Mouse (Mus musculus) urinary bladder, postnatal 4 days (tissue): ENCODE measurements around the gene BC035044.
A peak's percentile ranks its signal among the peaks of the same experiment; 100 is the strongest.
"Not testable (repeated sequence)": the region's sequence is repeated elsewhere in the genome, so short reads cannot be mapped to it uniquely, and the experiment has no call there.

Source experiments
- DNase-seq, 2 experiments: peaks; one replicate each; pipeline ENCODE4 v3.0.0; 2021 to 2022; ENCODE audit warnings: low spot score in 2 of 2

The BC035044 gene

DNA sequence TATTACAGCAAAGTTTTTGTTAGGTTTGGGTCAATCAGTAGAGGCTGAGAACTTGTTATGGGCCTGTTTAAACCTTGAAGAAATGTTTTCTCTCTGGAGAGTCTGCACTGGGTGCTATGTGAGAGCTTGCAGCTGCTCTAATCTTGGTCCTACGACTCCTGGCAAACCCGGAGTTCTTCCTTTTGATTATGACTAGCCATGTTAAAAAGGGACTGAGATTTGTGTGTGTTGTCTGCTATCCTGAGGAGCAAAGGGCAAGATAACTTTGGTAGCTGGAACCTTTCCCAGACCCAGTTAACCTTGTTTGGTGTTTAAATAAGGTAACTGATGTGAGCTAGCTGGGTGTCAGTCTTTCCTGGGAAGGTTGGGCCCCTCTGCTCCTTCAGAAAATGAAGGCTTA, 40.3 kb downstream of the BC035044 start:
- DNase-seq: no peak

GRCm38 (mm10) chr6:128849902-128850301, 41.0 kb downstream of the BC035044 start:
- DNase-seq: no peak

- no peak for DNase-seq
These were observed 43.5 kb downstream of the BC035044 start for GRCm38 (mm10) chr6:128847401-128847800.

DNA sequence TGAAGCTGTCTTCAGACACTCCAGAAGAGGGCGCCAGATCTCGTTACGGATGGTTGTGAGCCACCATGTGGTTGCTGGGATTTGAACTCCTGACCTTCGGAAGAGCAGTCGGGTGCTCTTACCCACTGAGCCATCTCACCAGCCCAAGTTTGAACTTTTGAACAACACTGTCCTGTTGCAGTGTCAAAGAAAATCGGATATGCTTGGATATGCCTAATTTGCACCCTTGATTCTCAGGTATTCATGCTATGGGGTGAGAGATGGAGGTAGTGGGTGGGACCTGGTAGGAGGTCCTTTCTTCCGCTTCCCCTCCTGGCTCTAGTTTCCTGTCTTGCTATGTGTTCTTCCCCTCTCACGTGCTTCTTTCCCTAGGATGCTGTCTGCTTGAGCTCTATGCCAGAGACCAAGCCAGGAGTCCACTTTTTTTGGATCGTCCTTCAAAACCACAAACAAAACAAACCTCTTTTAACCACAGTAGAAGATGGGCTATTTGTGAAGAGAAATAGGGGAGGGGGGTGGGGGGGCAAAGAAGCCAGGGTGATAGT, 44.9 kb downstream of the BC035044 start:
- no peak for DNase-seq

DNA sequence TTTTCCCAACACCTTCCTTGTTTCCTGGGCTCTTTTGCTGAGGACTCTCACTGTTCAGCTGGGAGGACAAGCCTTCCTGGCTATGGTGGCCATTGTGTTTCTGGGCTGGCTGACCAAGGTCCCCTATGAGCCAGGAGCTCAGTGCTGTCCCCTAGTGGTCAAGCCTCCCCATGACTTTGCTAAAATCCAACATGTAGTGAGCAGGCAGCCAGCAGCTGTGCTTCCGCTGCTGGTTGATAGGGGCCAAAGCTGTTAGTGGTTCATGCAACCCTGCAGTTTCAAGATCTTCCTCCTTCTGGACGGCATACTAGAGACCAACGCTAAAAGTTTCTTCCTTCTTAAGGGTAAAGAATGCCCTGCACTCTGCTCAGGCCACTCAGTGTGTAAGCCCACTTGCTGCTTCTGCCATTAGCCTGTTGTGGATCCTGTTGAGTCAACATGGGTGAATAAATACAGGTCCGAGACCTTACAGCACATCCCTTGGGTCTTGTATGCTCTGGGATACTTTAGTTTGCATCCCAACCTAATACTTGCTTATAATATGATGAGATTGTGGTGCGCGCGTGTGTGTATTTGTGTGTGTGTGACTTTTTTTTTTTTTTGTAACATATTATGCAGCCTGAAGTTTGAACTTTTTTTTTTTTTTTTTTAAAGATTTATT, 45.5 kb downstream of the BC035044 start:
- peak; percentile 78 to 89 for DNase-seq

DNA sequence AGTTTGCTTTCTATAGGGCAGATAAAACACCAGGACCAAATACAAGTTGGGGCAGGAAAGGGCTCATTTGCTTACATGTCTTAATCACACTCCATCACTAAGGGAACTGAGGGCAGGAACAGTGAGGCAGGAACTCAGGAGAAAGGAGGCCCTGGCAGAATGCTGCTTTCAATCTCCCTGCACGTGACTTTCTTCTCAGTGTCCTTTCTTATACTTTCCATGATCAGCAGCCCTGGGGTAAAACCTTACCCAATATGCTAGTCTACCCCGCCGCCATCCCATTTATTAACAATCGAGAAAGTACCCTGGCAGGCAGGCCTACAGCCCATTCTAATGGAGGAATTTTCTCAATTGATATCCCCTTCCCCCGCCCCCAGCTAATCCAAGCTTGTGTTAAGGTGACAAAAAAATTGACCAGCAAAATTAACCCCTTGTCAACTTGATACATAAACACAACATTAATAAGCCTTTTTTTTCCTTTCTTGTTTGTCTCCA, 46.3 kb downstream of the BC035044 start:
- DNase-seq: no peak

GRCm38 (mm10) chr6:128844131-128844530, 46.8 kb downstream of the BC035044 start:
- no peak for DNase-seq

DNA sequence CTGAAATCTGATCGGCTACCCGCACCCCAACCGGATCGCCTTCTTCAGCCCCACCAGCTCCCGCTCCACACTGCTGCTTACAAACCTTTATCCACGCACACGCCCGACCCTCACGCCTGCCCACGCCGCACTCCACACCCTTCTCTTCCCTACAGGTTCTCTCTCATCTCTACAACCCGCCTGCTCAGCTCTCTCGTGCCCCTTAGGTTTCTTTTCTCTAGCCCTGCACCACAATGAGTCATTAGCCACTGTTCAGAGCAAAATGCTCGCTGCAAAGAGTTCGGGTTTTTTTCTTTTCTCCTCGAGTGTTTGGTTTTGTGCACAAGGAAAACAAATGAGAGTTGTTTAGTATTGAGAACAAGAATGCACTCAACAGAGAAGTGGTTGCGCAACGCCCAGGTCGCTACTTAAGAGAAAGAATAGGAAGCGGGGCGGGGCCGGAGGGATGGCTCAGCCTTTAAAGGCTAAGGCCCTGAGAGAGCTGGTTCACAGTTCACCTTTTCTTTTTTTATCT, 47.4 kb downstream of the BC035044 start:
- DNase-seq: peak in 1 of 2 experiments; percentile 74

DNA sequence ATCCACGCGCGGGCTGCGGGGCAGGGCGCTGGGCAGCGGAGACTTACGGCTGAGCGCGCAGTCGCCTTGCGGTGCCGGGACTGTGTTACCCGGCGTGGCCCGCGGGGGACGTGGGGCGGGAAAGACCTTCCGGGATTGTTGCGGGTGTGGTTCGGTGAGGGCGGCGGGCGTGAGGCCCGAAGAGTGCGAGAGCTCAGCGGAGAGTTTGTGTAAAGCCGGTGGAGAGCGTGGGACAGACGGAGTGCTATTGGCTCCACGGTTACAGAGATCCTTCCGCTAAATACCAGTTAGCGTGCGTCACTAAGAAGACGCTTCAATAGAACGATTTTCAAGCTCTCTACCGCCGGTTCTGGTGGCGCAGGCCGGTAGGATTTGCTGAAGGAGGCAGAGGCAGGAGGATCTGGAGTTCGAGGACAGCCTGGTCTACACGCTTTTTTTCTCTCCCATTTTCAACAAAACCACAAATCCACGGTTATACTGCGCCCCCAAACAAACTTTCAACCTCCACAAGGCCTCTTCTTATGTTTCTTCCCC, 47.9 kb downstream of the BC035044 start:
- peak; percentile 87 to 89 for DNase-seq

DNA sequence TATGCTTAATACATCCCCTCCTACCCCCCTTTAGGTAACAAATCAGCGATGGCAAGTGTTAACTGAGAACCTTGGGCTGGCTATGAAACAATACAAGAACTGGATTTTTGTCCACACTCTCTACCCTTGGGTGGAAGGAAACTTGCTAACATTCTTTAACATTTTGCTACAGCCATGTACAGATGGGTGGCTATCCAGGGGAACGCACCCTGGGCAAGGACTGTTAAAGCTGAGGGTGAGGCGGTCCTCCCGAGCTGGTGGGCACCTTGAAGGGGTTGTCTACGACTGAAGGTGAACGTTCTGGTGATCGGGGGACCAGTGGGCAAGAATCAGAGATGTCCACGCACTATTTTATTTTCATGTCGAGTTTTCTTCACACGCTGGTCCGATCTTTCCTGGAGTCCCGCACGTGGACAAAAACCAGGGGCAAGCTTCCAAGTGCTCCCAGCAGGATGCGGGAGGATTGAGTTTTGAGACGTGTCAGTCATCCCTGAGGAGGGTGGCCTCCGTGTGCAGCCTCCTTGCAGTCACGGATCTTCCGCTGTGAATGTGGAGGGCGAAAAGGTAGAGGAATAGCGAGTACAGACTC, 48.5 kb downstream of the BC035044 start:
- no peak for DNase-seq

- DNase-seq: no peak
These were observed 49.4 kb downstream of the BC035044 start for GRCm38 (mm10) chr6:128841327-128842089.

- not testable (repeated sequence) for DNase-seq
These were observed 50.3 kb downstream of the BC035044 start for GRCm38 (mm10) chr6:128840669-128841068.

GRCm38 (mm10) chr6:128839921-128840320, 51.0 kb downstream of the BC035044 start:
- DNase-seq: no peak

DNA sequence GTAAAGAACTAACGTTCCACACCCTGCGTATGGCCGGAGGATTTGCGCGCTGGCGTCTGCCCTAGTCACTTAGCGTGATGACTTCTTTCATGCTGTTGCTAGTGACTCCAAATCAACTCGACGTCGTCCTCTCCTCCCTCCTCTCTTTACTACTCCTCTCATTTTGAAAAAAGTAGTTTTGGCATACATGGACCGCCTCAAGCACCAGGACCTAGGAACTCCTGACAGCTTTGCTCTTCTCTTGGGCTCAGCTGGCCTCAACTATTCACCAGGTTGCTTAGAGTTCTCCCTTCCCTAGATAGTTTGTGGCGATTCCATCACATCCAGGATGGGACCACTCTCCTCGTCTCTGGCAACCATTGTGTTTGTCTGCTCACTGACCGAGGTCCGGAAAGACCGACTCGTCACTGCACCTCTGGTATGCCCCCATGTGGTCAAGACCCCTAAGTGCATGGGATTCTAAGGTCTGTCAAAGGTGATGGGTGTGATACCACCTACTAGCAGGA, 51.6 kb downstream of the BC035044 start:
- peak; percentile 76 to 86 for DNase-seq

- DNase-seq: peak; percentile 84 to 91
These were observed 52.3 kb downstream of the BC035044 start for GRCm38 (mm10) chr6:128838342-128839265.

DNA sequence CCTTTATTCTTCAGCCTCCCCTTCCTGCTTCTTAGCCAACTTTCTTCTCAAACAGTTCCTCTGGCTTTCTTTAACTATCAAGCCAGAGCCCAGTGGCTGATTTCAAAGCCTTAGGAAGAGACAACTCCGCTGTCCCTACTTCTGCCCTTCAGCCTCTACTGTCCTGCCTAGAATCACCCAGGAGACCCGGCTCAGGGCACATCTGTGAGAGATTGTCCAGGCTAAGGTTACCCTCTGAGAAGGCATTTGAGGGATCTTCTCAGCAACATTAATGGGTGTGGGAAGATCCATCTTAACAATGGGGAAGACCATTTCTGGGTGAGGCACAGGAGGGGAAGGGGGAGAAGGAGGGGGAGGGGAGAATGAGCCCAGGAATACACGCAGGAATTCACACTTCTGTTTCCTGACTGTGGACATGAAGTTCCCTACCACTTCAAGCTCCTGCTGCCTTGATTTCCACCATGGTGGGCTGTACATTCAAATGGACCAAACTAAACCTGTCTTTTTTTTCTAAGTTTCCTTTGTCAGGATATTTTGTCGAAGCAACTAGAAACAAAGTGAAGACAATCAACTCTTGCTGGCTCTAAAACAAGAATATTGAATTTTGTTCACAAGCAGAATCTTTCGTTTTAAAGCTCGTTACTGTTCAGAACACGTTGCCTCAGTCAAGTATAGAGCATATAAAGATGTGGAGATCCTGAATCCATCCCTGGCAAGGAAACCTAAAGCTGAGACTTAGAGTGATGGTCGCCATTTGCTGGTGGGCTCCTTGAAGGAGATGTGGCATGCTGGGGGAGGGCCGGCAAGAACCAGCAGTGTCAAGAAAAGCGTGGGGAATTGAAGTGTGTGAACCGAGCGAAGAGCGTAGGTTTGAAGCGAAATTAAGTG, 53.2 kb downstream of the BC035044 start:
- no peak for DNase-seq

DNA sequence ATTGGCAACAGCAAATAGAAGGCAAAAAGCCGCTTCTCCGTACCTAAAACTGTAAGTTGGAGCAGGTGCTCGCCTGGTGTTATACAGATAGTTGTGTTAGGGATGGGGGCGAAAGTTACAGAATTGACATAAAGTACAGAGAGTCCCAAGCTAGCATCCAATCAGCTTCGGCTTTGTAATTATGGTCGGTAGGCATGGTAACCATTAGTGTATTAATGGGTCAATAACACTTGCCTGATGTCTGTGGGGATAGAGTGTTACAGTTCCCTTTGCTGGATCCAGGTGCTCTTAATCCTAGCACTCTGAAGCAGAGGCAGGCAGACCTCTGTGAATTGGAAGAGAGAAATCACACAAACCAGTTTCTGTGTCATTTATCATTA, 54.0 kb downstream of the BC035044 start:
- DNase-seq: no peak

DNA sequence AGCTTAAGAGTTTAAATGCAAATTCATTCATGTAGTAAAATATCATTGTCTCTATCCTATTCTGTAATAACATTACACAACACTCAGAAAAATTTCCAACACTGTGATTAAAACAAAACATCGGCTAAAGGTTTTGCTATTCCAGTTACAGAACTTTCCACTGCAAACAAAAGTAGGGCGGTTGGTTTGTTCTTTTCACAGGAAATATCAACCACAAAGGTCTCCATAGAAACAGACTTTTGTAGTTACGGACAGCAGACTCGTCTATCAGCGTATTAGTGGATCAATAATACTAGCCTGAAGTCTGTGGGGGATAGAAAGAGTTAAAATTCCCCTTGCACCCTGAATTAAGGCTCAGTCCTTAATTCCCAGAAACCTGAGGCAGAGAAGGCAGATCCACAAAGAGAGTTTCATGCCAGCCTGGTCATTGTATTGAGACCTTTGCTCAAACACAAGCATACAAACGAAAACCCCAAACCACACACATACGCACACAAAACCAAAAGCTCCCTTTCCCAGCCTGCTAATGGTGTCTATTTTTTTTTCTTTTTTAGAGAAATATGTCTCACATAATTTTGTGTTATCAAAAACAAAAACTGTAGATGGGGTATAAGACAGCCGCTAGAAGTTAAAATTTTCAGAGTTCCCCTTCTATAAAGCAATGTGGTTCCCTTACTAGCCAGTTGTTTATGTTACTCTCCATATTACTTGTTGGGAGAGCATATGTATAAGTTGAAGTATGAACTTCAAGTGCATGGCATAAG, 54.6 kb downstream of the BC035044 start:
- DNase-seq: no peak

- no peak for DNase-seq
These were observed 55.4 kb downstream of the BC035044 start for GRCm38 (mm10) chr6:128835571-128835970.
